8 mouse cellular contexts compared by ENCODE assay signal in genomic region chr11:66899426-66899825, GRCm38 (mm10). TPM values are rescaled to one million over a fixed set of nuclear protein-coding genes. Genes with fewer than 3 reads are reported as not detected.
DNase-seq lines count a peak whose midpoint lies in the region; ATAC-seq lines count a peak whose summit lies in the region.

No protein-coding gene starts in this region.

- no peak overlapping the region for H3K27ac ChIP-seq in kidney, embryonic 15.5 days
- no peak overlapping the region for H3K27ac ChIP-seq in embryonic facial prominence, embryonic 10.5 days (replicated peaks)
- no peak overlapping the region for H3K27ac ChIP-seq in hindbrain, embryonic 13.5 days

- no peak overlapping the region for H3K4me3 ChIP-seq in kidney, embryonic 15.5 days (replicated peaks)
- no peak overlapping the region for H3K4me3 ChIP-seq in embryonic facial prominence, embryonic 10.5 days
- no peak overlapping the region for H3K4me3 ChIP-seq in hindbrain, embryonic 13.5 days

- H3K9ac ChIP-seq in kidney, embryonic 15.5 days: no peak overlapping the region
- no peak overlapping the region for H3K9ac ChIP-seq in hindbrain, embryonic 13.5 days

- H3K4me2 ChIP-seq in kidney, embryonic 15.5 days: no peak overlapping the region
- H3K4me2 ChIP-seq in hindbrain, embryonic 13.5 days: no peak overlapping the region

- 0 out of 2 replicates have a peak, but pooled peaks cover 5% of the 10 kb centered on the region for H3K27me3 ChIP-seq in kidney, embryonic 15.5 days
- no peaks in the 10 kb centered on the region for H3K27me3 ChIP-seq in embryonic facial prominence, embryonic 10.5 days (replicated peaks; ENCODE audit: low read depth, poor library complexity, severe bottlenecking)
- H3K27me3 ChIP-seq in hindbrain, embryonic 13.5 days: no peaks in the 10 kb centered on the region

- no peaks in the 10 kb centered on the region for H3K36me3 ChIP-seq in kidney, embryonic 15.5 days
- H3K36me3 ChIP-seq in embryonic facial prominence, embryonic 10.5 days (replicated peaks): no peaks in the 10 kb centered on the region
- H3K36me3 ChIP-seq in hindbrain, embryonic 13.5 days: no peaks in the 10 kb centered on the region

- no peaks in the 10 kb centered on the region for H3K4me1 ChIP-seq in kidney, embryonic 15.5 days
- no peaks in the 10 kb centered on the region for H3K4me1 ChIP-seq in embryonic facial prominence, embryonic 10.5 days
- no peaks in the 10 kb centered on the region for H3K4me1 ChIP-seq in hindbrain, embryonic 13.5 days (replicated peaks)

- WGBS in kidney, embryonic 15.5 days: 16% methylated on average over 7 of the region's 7 CpGs
- WGBS in embryonic facial prominence, embryonic 10.5 days: 16% methylated on average over 7 of the region's 7 CpGs
- WGBS in hindbrain, embryonic 13.5 days: 17% methylated on average over 7 of the region's 7 CpGs

- ATAC-seq in kidney, embryonic 15.5 days (replicated peaks; ENCODE audit: low FRiP score): no peak
- 0 out of 2 replicates have a peak, but pooled peaks have one; percentile 13 for ATAC-seq in hindbrain, embryonic 13.5 days (ENCODE audit: low FRiP score)

- intact Hi-C loops in left cerebral cortex, postnatal 14 days (cut with DNase I): no loop called here

- DNase-seq in kidney, adult 8-10 months: peak; percentile 8 to 64
- peak; percentile 13 to 29 for DNase-seq in adrenal gland, postnatal 4 days (ENCODE audit: low spot score in 2 of 2)
- DNase-seq in embryonic facial prominence, embryonic 10.5 days (ENCODE audit: low spot score): peak; percentile 71
- DNase-seq in left cerebral cortex, postnatal 14 days (ENCODE audit: low spot score in 2 of 2): peak; percentile 73 to 78
- DNase-seq in natural killer cell, adult 2 months (ENCODE audit: low spot score in 2 of 2): peak; percentile 5 to 22
- peak; percentile 29 for DNase-seq in thymus, postnatal 14 days

- H3K9me3 ChIP-seq in kidney, embryonic 15.5 days (replicated peaks): 0 out of 2 replicates have a peak, but pooled peaks cover 2% of the 10 kb centered on the region
- H3K9me3 ChIP-seq in embryonic facial prominence, embryonic 10.5 days: no peaks in the 10 kb centered on the region
- H3K9me3 ChIP-seq in hindbrain, embryonic 13.5 days: 0 out of 2 replicates have a peak, but pooled peaks cover 5% of the 10 kb centered on the region

RNA-seq across cellular contexts. Expression of gene Pirt, which starts 12.4 kb away (rescaled TPM):
- polyA plus RNA-seq in kidney, embryonic 15.5 days (2015; fragmentation: Nextera tagmentation; extraction: Ambion mirVana): 0.50 and 1.4 TPM in 2 replicates
- total RNA-seq in adrenal gland, postnatal 4 days (2021): 10 to 100 TPM; 16.7 to 20.5 TPM
- polyA plus RNA-seq in embryonic facial prominence, embryonic 10.5 days (2016; fragmentation: Nextera tagmentation; extraction: Ambion mirVana): 0.40 and 2.2 TPM in 2 replicates
- 8.6 and 10.4 TPM in 2 replicates for polyA plus RNA-seq in hindbrain, embryonic 13.5 days (2015; fragmentation: Nextera tagmentation; extraction: Ambion mirVana)
- total RNA-seq in left cerebral cortex, postnatal 14 days (2021): under 1 TPM; 0.11 to 0.57 TPM

RNA-seq across cellular contexts. Expression of gene Tmem238l, which starts 57.0 kb away (rescaled TPM):
- 0.36 TPM in 1 of 2 replicates, not detected in the other for polyA plus RNA-seq in kidney, embryonic 15.5 days (2015; fragmentation: Nextera tagmentation; extraction: Ambion mirVana)
- not detected for total RNA-seq in adrenal gland, postnatal 4 days (2021)
- polyA plus RNA-seq in embryonic facial prominence, embryonic 10.5 days (2016; fragmentation: Nextera tagmentation; extraction: Ambion mirVana): not detected in 2 replicates
- polyA plus RNA-seq in hindbrain, embryonic 13.5 days (2015; fragmentation: Nextera tagmentation; extraction: Ambion mirVana): not detected in 2 replicates
- not detected for total RNA-seq in left cerebral cortex, postnatal 14 days (2021)

Comparison
In these comparisons a context has a peak if more than half of its experiments do, and no peak if none do; other contexts are left out.
1. DNase-seq: peak in every context shown above with its lines; median percentile 76 in left cerebral cortex, postnatal 14 days; 71 in embryonic facial prominence, embryonic 10.5 days; 36 in kidney, adult 8-10 months; 29 in thymus, postnatal 14 days; 21 in adrenal gland, postnatal 4 days; 14 in natural killer cell, adult 2 months.